Mouse (Mus musculus): ENCODE measurements at regions not wholly inside any gene's neighbourhood (a gene's known extent, or its start where the extent isn't known, plus 50 kb on each side); places are given as distances from the start of the nearest gene placed in this dataset.
A peak's percentile ranks its signal among the peaks of the same experiment; 100 is the strongest.

DNA sequence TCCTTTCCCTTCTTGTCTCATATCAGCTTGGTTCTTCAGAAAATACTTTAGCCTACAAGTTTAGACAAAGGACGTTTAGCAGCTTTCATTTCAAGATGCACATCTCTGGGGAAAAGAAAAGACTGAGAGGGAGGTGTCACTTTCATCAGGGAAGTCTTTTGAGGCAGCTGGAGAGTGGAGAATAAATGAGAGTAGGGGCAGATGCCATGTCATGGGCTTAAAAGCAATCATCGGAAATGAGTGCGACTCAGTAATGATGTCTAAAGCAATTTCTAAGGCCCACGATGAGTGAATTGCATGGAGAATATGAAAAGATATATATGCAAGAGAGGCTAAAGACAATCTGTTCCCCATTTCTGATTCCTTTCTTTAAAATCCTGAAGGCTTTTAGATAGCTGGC is 295.7 kb upstream of the Steap1 start:
- Histone ChIP-seq H3K27ac (ENCODE audit: low read depth, low read length) (no peak overlapping the region), H3K4me2 (ENCODE audit: low read length) (no peak overlapping the region), H3K27me3 (replicated peaks; ENCODE audit: control insufficient read depth, insufficient read depth, low read length) (no peaks in the 10 kb centered on the region), H3K9ac (ENCODE audit: low read length) (no peak overlapping the region), H3K4me1 (ENCODE audit: control insufficient read depth, insufficient read depth, low read length) (no peaks in the 10 kb centered on the region), H3K9me3 (replicated peaks; ENCODE audit: control insufficient read depth, low read length) (no peaks in the 10 kb centered on the region), H3K36me3 (ENCODE audit: control insufficient read depth, insufficient read depth, low read length) (no peaks in the 10 kb centered on the region), H3K4me3 (ENCODE audit: low read depth, low read length) (no peak overlapping the region)
- DNase-seq (ENCODE audit: low spot score): no peak
- 63% methylated on average over 4 of the region's 4 CpGs for WGBS
- no peak for ATAC-seq

DNA sequence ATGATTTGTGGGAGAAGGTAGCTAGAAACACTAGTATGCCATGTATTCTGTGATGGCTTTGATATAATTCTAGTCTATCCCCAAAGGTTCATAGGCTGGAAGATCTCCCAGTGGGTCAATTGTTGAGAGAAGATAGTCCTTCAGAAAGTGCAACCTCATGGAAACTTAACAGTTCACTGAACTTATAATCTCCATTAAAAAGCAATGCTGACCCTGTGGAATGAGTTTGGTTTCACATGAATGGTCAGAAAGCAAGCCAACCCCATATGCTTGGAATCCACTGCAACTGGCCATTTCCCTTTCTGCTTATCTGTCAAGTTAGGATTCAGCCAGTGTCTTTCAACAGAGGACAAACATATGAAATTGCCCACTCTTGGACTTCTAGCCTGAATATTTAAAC is 291.7 kb upstream of the Steap1 start:
- Histone ChIP-seq H3K9me3 (replicated peaks; ENCODE audit: control insufficient read depth, low read length) (no peaks in the 10 kb centered on the region), H3K36me3 (ENCODE audit: control insufficient read depth, insufficient read depth, low read length) (no peaks in the 10 kb centered on the region), H3K4me3 (ENCODE audit: low read depth, low read length) (no peak overlapping the region), H3K4me2 (ENCODE audit: low read length) (no peak overlapping the region), H3K9ac (ENCODE audit: low read length) (no peak overlapping the region), H3K27ac (ENCODE audit: low read depth, low read length) (no peak overlapping the region), H3K4me1 (ENCODE audit: control insufficient read depth, insufficient read depth, low read length) (no peaks in the 10 kb centered on the region), H3K27me3 (replicated peaks; ENCODE audit: control insufficient read depth, insufficient read depth, low read length) (no peaks in the 10 kb centered on the region)
- ATAC-seq (no peak), DNase-seq (ENCODE audit: low spot score) (no peak)

DNA sequence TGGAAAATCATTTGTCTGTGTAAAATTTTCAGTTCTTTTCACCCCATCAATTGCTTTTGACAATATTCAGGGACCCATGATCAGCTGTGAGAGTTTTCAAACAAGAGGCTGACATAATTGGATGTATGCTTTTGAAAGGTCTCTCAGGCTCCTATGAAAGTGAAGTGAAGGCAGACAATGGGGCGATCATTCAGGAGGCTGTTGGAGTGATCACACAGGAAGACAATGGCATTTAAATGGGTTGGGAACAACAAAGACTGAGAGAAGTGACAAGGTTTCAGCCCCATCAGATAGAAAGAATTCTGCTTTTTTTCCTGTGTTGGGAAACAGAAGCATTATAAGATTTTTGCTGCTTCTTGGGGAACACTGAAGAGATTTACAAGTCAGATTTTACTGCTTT is 267.6 kb upstream of the Steap1 start:
- Histone ChIP-seq H3K4me2 (ENCODE audit: low read length) (no peak overlapping the region), H3K9ac (ENCODE audit: low read length) (no peak overlapping the region), H3K9me3 (replicated peaks; ENCODE audit: control insufficient read depth, low read length) (no peaks in the 10 kb centered on the region), H3K4me1 (ENCODE audit: control insufficient read depth, insufficient read depth, low read length) (no peaks in the 10 kb centered on the region), H3K27ac (ENCODE audit: low read depth, low read length) (no peak overlapping the region), H3K27me3 (replicated peaks; ENCODE audit: control insufficient read depth, insufficient read depth, low read length) (no peaks in the 10 kb centered on the region), H3K36me3 (ENCODE audit: control insufficient read depth, insufficient read depth, low read length) (no peaks in the 10 kb centered on the region), H3K4me3 (ENCODE audit: low read depth, low read length) (no peak overlapping the region)
- WGBS: 33% methylated on average over 1 of the region's 1 CpGs
- DNase-seq (ENCODE audit: low spot score): peak; percentile 5
- ATAC-seq: no peak

Measured in forebrain, embryonic 14.5 days (tissue).